Mouse (Mus musculus) brain, embryonic 14.5 days (tissue): ENCODE data around the gene Lsp1.

Experiments
- CTCF ChIP-seq: fragments of 200-500 bp; IDR thresholded peaks from 2 replicates; pipeline ENCODE4 v1.5.1; 2012; ENCODE audit warnings: inconsistent platforms, mild to moderate bottlenecking, moderate library complexity, borderline replicate concordance; ENCODE audit not compliant: insufficient read depth, insufficient read length; ENCODE audit errors: extremely low read depth
- POLR2A ChIP-seq: fragments of 200-500 bp; IDR thresholded peaks from 2 replicates; pipeline ENCODE4 v1.6.1; 2012; ENCODE audit warnings: mild to moderate bottlenecking, inconsistent platforms, borderline replicate concordance; ENCODE audit not compliant: poor library complexity, insufficient read depth, insufficient read length, severe bottlenecking; ENCODE audit errors: extremely low read depth

- TF ChIP-seq CTCF, result no peak
- TF ChIP-seq POLR2A, result no peak
These were observed 18.7 kb downstream of the Lsp1 start for GRCm38 (mm10) chr7:142479307-142479706.
